Mouse (Mus musculus): ENCODE data around the gene Orc1. TPM values are rescaled to one million over a fixed set of nuclear protein-coding genes. Genes with fewer than 3 reads are reported as not detected.

Orc1 gene
- polyA plus RNA-seq, 1 experiment from 2014 or later: 8.8 TPM

DNA sequence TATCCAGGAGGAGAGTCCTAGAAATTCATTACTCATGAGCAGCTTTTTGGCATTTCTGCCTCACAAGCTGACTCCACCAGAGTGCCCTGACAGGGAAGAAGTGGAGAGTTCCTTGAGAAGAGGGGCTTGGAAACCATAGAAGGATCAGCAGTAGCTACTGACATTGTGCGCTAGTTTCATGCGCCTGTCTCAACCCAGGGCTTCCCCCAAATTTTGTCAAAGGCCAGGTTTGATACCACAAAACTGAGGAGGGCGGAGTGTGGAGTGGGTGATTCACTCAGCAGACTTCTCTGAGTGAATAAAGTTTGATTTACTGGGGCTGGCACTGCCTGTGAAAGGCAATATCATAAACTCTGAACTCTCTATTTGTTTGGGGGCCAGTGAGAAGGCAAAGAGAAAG lies 29.4 kb downstream of the Orc1 start:
- H3K4me2 ChIP-seq (ENCODE audit: low read depth, low read length): no peak overlapping the region
- H3K4me3 ChIP-seq (replicated peaks; ENCODE audit: low read length): no peak overlapping the region
- no peak overlapping the region for H3K9ac ChIP-seq (ENCODE audit: low read length)
- H3K36me3 ChIP-seq (ENCODE audit: control insufficient read depth, insufficient read depth, low read length): no peaks in the 10 kb centered on the region
- ATAC-seq (ENCODE audit: insufficient read depth, low FRiP score): no peak
- WGBS: 83% methylated on average over 3 of the region's 3 CpGs
- no peaks in the 10 kb centered on the region for H3K9me3 ChIP-seq (replicated peaks; ENCODE audit: control insufficient read depth, low read length)
- H3K4me1 ChIP-seq (ENCODE audit: control insufficient read depth, insufficient read depth, low read length): no peaks in the 10 kb centered on the region
- no peak overlapping the region for H3K27ac ChIP-seq (ENCODE audit: low read length)
- no peaks in the 10 kb centered on the region for H3K27me3 ChIP-seq (ENCODE audit: control insufficient read depth, insufficient read depth, low read length)

DNA sequence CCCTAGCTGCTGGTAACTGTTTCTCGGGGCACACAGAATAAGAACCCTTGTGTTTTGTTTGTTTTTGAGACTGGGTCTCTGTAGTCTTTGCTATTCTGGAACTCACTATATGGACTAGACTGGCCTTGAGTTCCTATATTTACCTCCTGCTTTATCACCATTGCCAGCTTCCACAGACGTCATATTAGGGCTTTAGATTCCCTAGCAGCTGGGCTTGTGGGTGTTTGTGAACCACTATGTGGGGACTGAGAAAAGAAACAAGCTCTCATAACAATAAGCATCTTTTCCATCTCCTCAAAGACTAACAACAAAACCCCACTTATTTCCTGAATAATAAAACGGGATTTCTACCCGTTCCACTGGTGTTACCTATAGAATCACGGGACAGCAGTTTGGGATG lies 31.7 kb downstream of the Orc1 start:
- no peak overlapping the region for H3K4me3 ChIP-seq (replicated peaks; ENCODE audit: low read length)
- ATAC-seq (ENCODE audit: insufficient read depth, low FRiP score): no peak
- no peaks in the 10 kb centered on the region for H3K36me3 ChIP-seq (ENCODE audit: control insufficient read depth, insufficient read depth, low read length)
- H3K9ac ChIP-seq (ENCODE audit: low read length): no peak overlapping the region
- no peaks in the 10 kb centered on the region for H3K4me1 ChIP-seq (ENCODE audit: control insufficient read depth, insufficient read depth, low read length)
- no peak overlapping the region for H3K27ac ChIP-seq (ENCODE audit: low read length)
- WGBS: 82% methylated on average over 5 of the region's 5 CpGs
- H3K27me3 ChIP-seq (ENCODE audit: control insufficient read depth, insufficient read depth, low read length): no peaks in the 10 kb centered on the region
- H3K9me3 ChIP-seq (replicated peaks; ENCODE audit: control insufficient read depth, low read length): no peaks in the 10 kb centered on the region
- H3K4me2 ChIP-seq (ENCODE audit: low read depth, low read length): no peak overlapping the region

DNA sequence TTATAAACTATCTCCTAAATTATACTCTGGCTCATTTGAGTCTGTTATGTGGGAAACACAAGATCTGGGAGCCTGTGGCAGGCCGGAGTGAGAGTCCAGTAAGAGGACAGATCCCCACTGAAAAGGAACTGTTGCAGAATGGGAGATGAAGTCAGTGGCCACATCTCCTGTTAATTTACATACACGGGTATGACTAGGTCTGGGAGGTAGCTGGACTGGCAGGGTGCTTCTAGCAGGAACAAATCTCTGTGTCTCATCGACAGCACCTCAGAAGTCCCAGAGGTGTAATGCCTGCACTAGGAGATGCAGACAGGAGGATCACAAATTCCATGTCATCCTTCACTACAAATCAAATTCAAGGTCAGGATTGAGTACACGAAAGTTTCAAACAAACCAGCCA lies 39.4 kb downstream of the Orc1 start:
- peak overlapping the region; percentile 90 for H3K4me2 ChIP-seq (ENCODE audit: low read depth, low read length)
- peak overlapping the region; percentile 87 for H3K4me3 ChIP-seq (replicated peaks; ENCODE audit: low read length)
- H3K27ac ChIP-seq (ENCODE audit: low read length): peak overlapping the region; percentile 92
- WGBS: 59% methylated on average over 4 of the region's 4 CpGs
- H3K27me3 ChIP-seq (ENCODE audit: control insufficient read depth, insufficient read depth, low read length): no peaks in the 10 kb centered on the region
- H3K36me3 ChIP-seq (ENCODE audit: control insufficient read depth, insufficient read depth, low read length): no peaks in the 10 kb centered on the region
- H3K4me1 ChIP-seq (ENCODE audit: control insufficient read depth, insufficient read depth, low read length): peaks cover 13% of the 10 kb centered on the region
- peak overlapping the region; percentile 95 for H3K9ac ChIP-seq (ENCODE audit: low read length)
- no peak for ATAC-seq (ENCODE audit: insufficient read depth, low FRiP score)
- no peaks in the 10 kb centered on the region for H3K9me3 ChIP-seq (replicated peaks; ENCODE audit: control insufficient read depth, low read length)

DNA sequence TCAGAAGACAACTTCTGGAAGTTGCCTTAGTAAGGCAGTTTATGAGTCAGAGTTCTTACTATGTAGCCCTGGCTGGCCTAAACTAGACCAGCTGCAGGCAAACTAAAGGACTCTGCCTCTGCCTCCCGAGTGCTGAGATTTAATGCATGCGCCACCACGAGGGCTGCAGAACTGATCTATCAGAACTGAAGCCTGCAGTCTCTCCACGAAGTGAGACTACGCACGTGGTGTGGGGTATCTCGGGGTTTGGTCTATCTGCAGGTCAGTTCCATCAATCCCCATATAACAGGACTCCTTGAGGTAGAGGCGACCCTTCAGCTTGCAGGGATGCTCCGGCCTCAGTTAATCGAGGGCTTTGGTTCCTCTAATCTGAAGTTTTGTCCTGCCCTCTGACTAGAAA lies 39.9 kb downstream of the Orc1 start:
- H3K4me2 ChIP-seq (ENCODE audit: low read depth, low read length): peak overlapping the region; percentile 90
- H3K4me3 ChIP-seq (replicated peaks; ENCODE audit: low read length): peak overlapping the region; percentile 87
- peaks cover 13% of the 10 kb centered on the region for H3K4me1 ChIP-seq (ENCODE audit: control insufficient read depth, insufficient read depth, low read length)
- H3K9ac ChIP-seq (ENCODE audit: low read length): peak overlapping the region; percentile 95
- 1% methylated on average over 10 of the region's 10 CpGs for WGBS
- no peaks in the 10 kb centered on the region for H3K36me3 ChIP-seq (ENCODE audit: control insufficient read depth, insufficient read depth, low read length)
- H3K27me3 ChIP-seq (ENCODE audit: control insufficient read depth, insufficient read depth, low read length): no peaks in the 10 kb centered on the region
- no peaks in the 10 kb centered on the region for H3K9me3 ChIP-seq (replicated peaks; ENCODE audit: control insufficient read depth, low read length)
- peak; percentile 21 for ATAC-seq (ENCODE audit: insufficient read depth, low FRiP score)
- peak overlapping the region; percentile 92 for H3K27ac ChIP-seq (ENCODE audit: low read length)

DNA sequence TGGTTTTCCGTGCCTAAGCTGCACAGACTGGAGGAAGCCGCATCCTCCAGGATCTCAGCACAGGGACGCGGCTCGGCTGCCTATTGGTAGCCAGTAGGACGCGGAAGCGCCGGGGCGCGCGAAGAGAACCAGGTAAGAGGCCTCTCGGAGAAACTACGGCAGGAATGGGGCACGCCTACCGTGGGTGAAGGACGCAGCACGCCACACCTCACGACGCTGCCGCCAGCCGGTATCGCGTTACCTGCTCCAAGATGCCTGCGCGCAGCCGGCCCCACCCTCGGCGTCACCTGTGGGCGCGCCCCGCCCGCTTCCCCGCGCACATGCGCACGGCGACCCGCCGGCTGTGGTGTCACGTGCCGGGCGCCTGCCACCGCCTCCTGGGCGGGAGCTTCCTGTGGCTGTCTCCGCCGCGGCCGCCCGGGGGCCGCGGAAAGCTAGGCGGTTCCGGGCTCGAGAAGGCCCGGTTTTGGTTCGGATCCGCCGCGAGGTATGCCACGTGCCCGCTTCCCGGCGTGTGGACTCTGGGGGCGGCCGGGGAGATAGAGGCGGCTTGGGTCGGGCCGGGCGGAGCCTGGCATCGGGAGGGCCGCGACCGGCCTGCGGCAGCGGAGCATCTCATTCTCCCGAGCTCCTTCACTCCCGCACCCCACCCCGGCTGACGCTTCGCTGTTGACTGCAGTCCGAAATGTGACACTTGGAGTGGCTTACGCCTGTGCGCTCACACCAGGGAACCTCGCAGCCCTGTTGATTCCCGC lies 40.5 kb downstream of the Orc1 start, which contains the start of gene Cc2d1b:
Gene Cc2d1b, plus strand, starts transcription at position 354 of the 755 bp plus-strand sequence.
- Histone ChIP-seq H3K4me1 (ENCODE audit: control insufficient read depth, insufficient read depth, low read length) (peaks cover 13% of the 10 kb centered on the region), H3K4me3 (replicated peaks; ENCODE audit: low read length) (peak within 1 kb of the TSS; percentile 87), H3K36me3 (ENCODE audit: control insufficient read depth, insufficient read depth, low read length) (0 out of 2 replicates have a peak, but pooled peaks cover under 1% of the 10 kb centered on the region), H3K27ac (ENCODE audit: low read length) (peak within 1 kb of the TSS; percentile 92), H3K9ac (ENCODE audit: low read length) (peak within 1 kb of the TSS; percentile 95), H3K9me3 (replicated peaks; ENCODE audit: control insufficient read depth, low read length) (no peaks in the 10 kb centered on the region), H3K27me3 (ENCODE audit: control insufficient read depth, insufficient read depth, low read length) (no peaks in the 10 kb centered on the region), H3K4me2 (ENCODE audit: low read depth, low read length) (peak within 1 kb of the TSS; percentile 90)
- WGBS: under 1% methylated on average over 86 of the region's 86 CpGs
- ATAC-seq (ENCODE audit: insufficient read depth, low FRiP score): peak; percentile 94

DNA sequence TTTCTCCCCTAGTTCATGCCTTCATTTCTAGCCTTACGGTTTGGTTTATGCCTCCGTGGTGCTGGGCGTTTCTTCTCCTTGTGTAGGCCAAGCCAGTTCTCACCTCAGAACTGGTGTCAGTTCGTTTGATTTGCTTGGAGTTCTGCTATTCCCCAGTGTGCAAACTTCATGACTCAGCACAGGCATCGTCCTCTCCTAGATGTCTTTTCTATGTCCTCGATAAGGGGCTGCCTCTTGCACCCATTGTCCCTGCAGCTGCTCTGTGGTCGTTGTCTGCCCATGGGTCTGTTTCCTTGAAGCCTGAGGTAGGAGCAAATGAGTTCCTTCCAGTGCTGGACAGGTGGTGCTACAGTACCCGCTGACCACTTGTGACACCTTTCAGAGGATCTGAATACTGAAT lies 41.3 kb downstream of the Orc1 start:
- peak overlapping the region; percentile 87 for H3K4me3 ChIP-seq (replicated peaks; ENCODE audit: low read length)
- 0 out of 2 replicates have a peak, but pooled peaks cover 4% of the 10 kb centered on the region for H3K36me3 ChIP-seq (ENCODE audit: control insufficient read depth, insufficient read depth, low read length)
- H3K4me1 ChIP-seq (ENCODE audit: control insufficient read depth, insufficient read depth, low read length): peaks cover 13% of the 10 kb centered on the region
- H3K27ac ChIP-seq (ENCODE audit: low read length): peak overlapping the region; percentile 87
- no peak for ATAC-seq (ENCODE audit: insufficient read depth, low FRiP score)
- H3K9me3 ChIP-seq (replicated peaks; ENCODE audit: control insufficient read depth, low read length): no peaks in the 10 kb centered on the region
- H3K4me2 ChIP-seq (ENCODE audit: low read depth, low read length): peak overlapping the region; percentile 90
- peak overlapping the region; percentile 95 for H3K9ac ChIP-seq (ENCODE audit: low read length)
- WGBS: 13% methylated on average over 8 of the region's 8 CpGs
- H3K27me3 ChIP-seq (ENCODE audit: control insufficient read depth, insufficient read depth, low read length): no peaks in the 10 kb centered on the region

DNA sequence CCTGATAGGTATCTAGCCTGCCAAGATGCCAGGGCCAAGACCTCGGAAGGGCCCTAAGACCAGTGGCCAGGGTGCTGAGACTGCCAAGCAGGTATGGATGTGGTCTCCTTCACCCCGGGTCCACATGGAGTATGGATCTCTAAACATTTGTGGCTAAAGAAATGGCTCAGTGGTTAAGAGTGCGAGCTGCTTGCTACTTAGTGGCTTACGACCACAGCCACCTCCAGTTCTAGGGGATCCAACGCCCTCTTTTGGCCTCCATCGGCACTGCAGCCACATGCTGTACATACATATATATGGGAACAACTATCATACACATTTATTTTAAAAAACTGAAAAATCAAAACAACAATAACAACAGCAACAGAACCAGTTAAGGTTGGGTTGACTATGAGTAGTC lies 42.3 kb downstream of the Orc1 start:
- Histone ChIP-seq H3K9ac (ENCODE audit: low read length) (no peak overlapping the region), H3K4me1 (ENCODE audit: control insufficient read depth, insufficient read depth, low read length) (peaks cover 13% of the 10 kb centered on the region), H3K4me3 (replicated peaks; ENCODE audit: low read length) (no peak overlapping the region), H3K4me2 (ENCODE audit: low read depth, low read length) (no peak overlapping the region), H3K9me3 (replicated peaks; ENCODE audit: control insufficient read depth, low read length) (no peaks in the 10 kb centered on the region), H3K27ac (ENCODE audit: low read length) (no peak overlapping the region), H3K27me3 (ENCODE audit: control insufficient read depth, insufficient read depth, low read length) (no peaks in the 10 kb centered on the region), H3K36me3 (ENCODE audit: control insufficient read depth, insufficient read depth, low read length) (peaks cover 5% of the 10 kb centered on the region; the same call in 1 of the 2 replicates)
- no peak for ATAC-seq (ENCODE audit: insufficient read depth, low FRiP score)
- 98% methylated on average over 6 of the region's 6 CpGs for WGBS

DNA sequence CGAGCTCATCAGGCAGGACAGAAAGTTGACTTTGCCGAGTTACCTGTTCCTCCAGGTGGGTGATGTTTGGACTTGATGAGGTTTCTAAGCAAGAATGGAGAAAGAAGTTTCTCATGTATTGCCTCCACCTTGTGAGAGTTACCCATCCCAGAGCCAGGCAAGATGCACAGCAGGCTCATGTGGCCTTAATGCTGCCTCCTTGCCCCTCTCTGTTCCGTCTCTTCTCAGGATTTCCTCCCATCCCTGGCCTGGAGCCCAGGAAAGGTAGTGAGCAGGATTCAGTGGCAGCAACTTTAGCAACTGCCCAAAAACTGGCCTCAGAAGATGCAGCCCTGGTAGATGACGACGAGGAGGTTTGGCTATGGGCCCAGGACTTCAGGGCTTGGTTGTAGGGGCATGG lies 47.8 kb downstream of the Orc1 start:
- 81% methylated on average over 5 of the region's 5 CpGs for WGBS
- Histone ChIP-seq H3K4me2 (ENCODE audit: low read depth, low read length) (no peak overlapping the region), H3K9me3 (replicated peaks; ENCODE audit: control insufficient read depth, low read length) (no peaks in the 10 kb centered on the region), H3K36me3 (ENCODE audit: control insufficient read depth, insufficient read depth, low read length) (peaks cover 24% of the 10 kb centered on the region), H3K4me1 (ENCODE audit: control insufficient read depth, insufficient read depth, low read length) (no peaks in the 10 kb centered on the region), H3K27ac (ENCODE audit: low read length) (no peak overlapping the region), H3K9ac (ENCODE audit: low read length) (no peak overlapping the region), H3K4me3 (replicated peaks; ENCODE audit: low read length) (no peak overlapping the region), H3K27me3 (ENCODE audit: control insufficient read depth, insufficient read depth, low read length) (no peaks in the 10 kb centered on the region)
- ATAC-seq (ENCODE audit: insufficient read depth, low FRiP score): no peak

DNA sequence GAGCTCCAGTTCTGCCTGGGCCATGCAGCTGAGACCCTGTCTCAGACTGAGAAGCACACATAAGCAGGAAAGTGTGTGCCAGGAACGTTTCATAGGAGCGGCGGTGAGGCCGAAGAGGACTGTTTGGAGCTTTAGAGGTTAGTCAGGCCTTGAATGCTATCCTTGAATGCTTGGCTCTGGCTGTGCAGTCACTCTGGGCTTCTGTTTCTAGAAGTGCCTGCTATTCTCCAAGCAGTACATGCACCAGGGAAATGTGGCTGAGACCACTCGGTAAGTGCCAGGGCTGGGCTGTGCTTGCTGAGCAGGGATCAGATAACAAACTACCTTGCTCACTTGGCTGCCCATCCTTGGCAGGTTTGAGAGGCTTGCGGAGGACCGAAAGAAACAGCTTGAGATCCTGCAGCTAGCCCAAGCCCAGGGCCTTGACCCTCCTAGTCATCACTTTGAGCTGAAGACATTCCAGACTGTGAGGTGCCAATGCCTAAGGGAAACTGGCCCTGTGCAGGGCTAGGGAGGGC lies 50.2 kb downstream of the Orc1 start:
- Histone ChIP-seq H3K9me3 (replicated peaks; ENCODE audit: control insufficient read depth, low read length) (no peaks in the 10 kb centered on the region), H3K27me3 (ENCODE audit: control insufficient read depth, insufficient read depth, low read length) (no peaks in the 10 kb centered on the region), H3K4me3 (replicated peaks; ENCODE audit: low read length) (no peak overlapping the region), H3K36me3 (ENCODE audit: control insufficient read depth, insufficient read depth, low read length) (peaks cover 31% of the 10 kb centered on the region), H3K27ac (ENCODE audit: low read length) (no peak overlapping the region), H3K9ac (ENCODE audit: low read length) (no peak overlapping the region), H3K4me2 (ENCODE audit: low read depth, low read length) (no peak overlapping the region), H3K4me1 (ENCODE audit: control insufficient read depth, insufficient read depth, low read length) (no peaks in the 10 kb centered on the region)
- ATAC-seq (ENCODE audit: insufficient read depth, low FRiP score): no peak
- WGBS: 89% methylated on average over 7 of the region's 7 CpGs

All from stomach, embryonic 16.5 days (tissue).